Mouse (Mus musculus) MEL (cell line): ENCODE results near the gene Lrrn4cl. TPM values are rescaled to one million over a fixed set of nuclear protein-coding genes. Genes with fewer than 3 reads are reported as not detected.

Experiments
- DNase-seq: peaks from one replicate; pipeline ENCODE4 v3.0.0; 2011; ENCODE audit warnings: low read depth, low spot score
- H3K27ac ChIP-seq: 2 replicates; pipeline ENCODE4 v1.5.1; 2012; ENCODE audit warnings: low read depth, mild to moderate bottlenecking, control low read depth, low read length, moderate library complexity; ENCODE audit not compliant: control insufficient read depth
- H3K27me3 ChIP-seq, 2 experiments: fragments of 150-350 bp in 1 of 2; sonication (generic) in 1 of 2; 2 replicates each; pipeline ENCODE4 v1.6.1; 2012; ENCODE audit warnings: low read length in 2 of 2, mild to moderate bottlenecking in 2 of 2, improper control_type of control experiment in 1 of 2, moderate library complexity in 1 of 2; ENCODE audit not compliant: insufficient read depth in 2 of 2, control insufficient read depth in 1 of 2
- H3K36me3 ChIP-seq, 2 experiments: 2 replicates each; pipeline ENCODE4 v1.6.1; 2012 to 2014; ENCODE audit warnings: low read length in 2 of 2, improper control_type of control experiment in 1 of 2, inconsistent platforms in 1 of 2, mild to moderate bottlenecking in 1 of 2; ENCODE audit not compliant: insufficient read depth in 2 of 2, control insufficient read depth in 1 of 2
- H3K4me1 ChIP-seq, 2 experiments: fragments of 150-350 bp in 1 of 2; sonication (generic) in 1 of 2; 2 replicates each; pipeline ENCODE4 v1.6.1; 2012; ENCODE audit warnings: low read length in 2 of 2, improper control_type of control experiment in 1 of 2, mild to moderate bottlenecking in 1 of 2; ENCODE audit not compliant: insufficient read depth in 2 of 2, control insufficient read depth in 1 of 2
- H3K4me3 ChIP-seq, 2 experiments: fragments of 150-350 bp in 1 of 2; sonication (generic) in 1 of 2; 2 replicates each; pipeline ENCODE4 v1.5.1; 2012; ENCODE audit warnings: low read depth in 2 of 2, low read length in 2 of 2, mild to moderate bottlenecking in 2 of 2, moderate library complexity in 2 of 2, control low read depth in 1 of 2, improper control_type of control experiment in 1 of 2; ENCODE audit not compliant: control insufficient read depth in 1 of 2, insufficient read depth in 1 of 2
- H3K79me2 ChIP-seq: 2 replicates; pipeline ENCODE4 v1.6.1; 2012; ENCODE audit warnings: mild to moderate bottlenecking, low read length, moderate library complexity; ENCODE audit not compliant: control insufficient read depth, poor library complexity, insufficient read depth
- H3K9ac ChIP-seq: 2 replicates; pipeline ENCODE4 v1.6.1; 2012; ENCODE audit warnings: low read depth, mild to moderate bottlenecking, control low read depth, low read length, moderate library complexity; ENCODE audit not compliant: control insufficient read depth, poor library complexity, severe bottlenecking
- H3K9me3 ChIP-seq: fragments of 150-350 bp; sonication (generic); replicated peaks from 2 replicates; pipeline ENCODE4 v1.6.1; 2012; ENCODE audit warnings: mild to moderate bottlenecking, low read length, improper control_type of control experiment, moderate library complexity; ENCODE audit not compliant: insufficient read depth
- CHD1 ChIP-seq: IDR thresholded peaks from 2 replicates; pipeline ENCODE4 v1.6.1; 2012; ENCODE audit warnings: low read depth, mild to moderate bottlenecking, inconsistent platforms, low read length, improper control_type of control experiment
- CTCF ChIP-seq, 3 experiments: IDR thresholded peaks in 2 of 3; conservative IDR thresholded peaks in 1 of 3; 2 replicates each; pipeline ENCODE4 v1.5.1; 2011 to 2012; ENCODE audit warnings: low read length in 3 of 3, low read depth in 2 of 3, mild to moderate bottlenecking in 2 of 3, improper control_type of control experiment in 1 of 3, inconsistent platforms in 1 of 3, mixed read lengths in 1 of 3, moderate library complexity in 1 of 3; ENCODE audit not compliant: control insufficient read depth in 1 of 3, insufficient read depth in 1 of 3, poor library complexity in 1 of 3, severe bottlenecking in 1 of 3
- ELF1 ChIP-seq: IDR thresholded peaks from 2 replicates; pipeline ENCODE4 v1.6.1; 2014; ENCODE audit warnings: low read depth, mild to moderate bottlenecking, inconsistent platforms, low read length, improper control_type of control experiment, moderate library complexity
- ETS1 ChIP-seq: IDR thresholded peaks from 2 replicates; pipeline ENCODE4 v1.6.1; 2012; ENCODE audit warnings: low read depth, mild to moderate bottlenecking, inconsistent platforms, low read length, improper control_type of control experiment, moderate library complexity
- GATA1 ChIP-seq: IDR thresholded peaks from 2 replicates; pipeline ENCODE4 v1.6.1; 2011; ENCODE audit warnings: low read depth, low read length, improper control_type of control experiment
- KAT2A ChIP-seq: conservative IDR thresholded peaks from 2 replicates; pipeline ENCODE4 v1.6.1; 2012; ENCODE audit warnings: low read depth, low read length, improper control_type of control experiment, inconsistent platforms
- MAFK ChIP-seq: IDR thresholded peaks from 2 replicates; pipeline ENCODE4 v1.6.1; 2011; ENCODE audit warnings: low read depth, mild to moderate bottlenecking, low read length, improper control_type of control experiment, borderline replicate concordance
- MAX ChIP-seq: IDR thresholded peaks from 2 replicates; pipeline ENCODE4 v1.6.1; 2011; ENCODE audit warnings: low read length, improper control_type of control experiment
- MAZ ChIP-seq: IDR thresholded peaks from 2 replicates; pipeline ENCODE4 v1.6.1; 2012; ENCODE audit warnings: low read depth, mild to moderate bottlenecking, inconsistent platforms, low read length, improper control_type of control experiment
- MEF2A ChIP-seq: IDR thresholded peaks from 2 replicates; pipeline ENCODE4 v1.6.1; 2014; ENCODE audit warnings: low read depth, mild to moderate bottlenecking, inconsistent platforms, low read length, improper control_type of control experiment; ENCODE audit not compliant: poor library complexity, insufficient replicate concordance, severe bottlenecking; ENCODE audit errors: extremely low read depth
- MYB ChIP-seq: IDR thresholded peaks from 2 replicates; pipeline ENCODE4 v1.6.1; 2011; ENCODE audit warnings: mild to moderate bottlenecking, low read depth, low read length, improper control_type of control experiment
- MYC ChIP-seq: IDR thresholded peaks from 2 replicates; pipeline ENCODE4 v1.6.1; 2011; ENCODE audit warnings: low read depth, mild to moderate bottlenecking, low read length, improper control_type of control experiment, moderate library complexity
- POLR2AphosphoS2 ChIP-seq: IDR thresholded peaks from 2 replicates; pipeline ENCODE4 v1.6.1; 2011; ENCODE audit warnings: low read length, improper control_type of control experiment
- RAD21 ChIP-seq: IDR thresholded peaks from 2 replicates; pipeline ENCODE4 v1.6.1; 2011; ENCODE audit warnings: mild to moderate bottlenecking, low read depth, low read length, improper control_type of control experiment
- SIN3A ChIP-seq: IDR thresholded peaks from 2 replicates; pipeline ENCODE4 v1.6.1; 2012; ENCODE audit warnings: low read length, improper control_type of control experiment, inconsistent platforms
- TCF12 ChIP-seq: IDR thresholded peaks from 2 replicates; pipeline ENCODE4 v1.6.1; 2014; ENCODE audit warnings: low read depth, mild to moderate bottlenecking, inconsistent platforms, low read length, improper control_type of control experiment, moderate library complexity
- UBTF ChIP-seq: IDR thresholded peaks from 2 replicates; pipeline ENCODE4 v1.6.1; 2012; ENCODE audit warnings: low read depth, mild to moderate bottlenecking, inconsistent platforms, low read length, improper control_type of control experiment, moderate library complexity, borderline replicate concordance; ENCODE audit not compliant: insufficient read depth
- USF2 ChIP-seq, 2 experiments: IDR thresholded peaks; 2 replicates each; pipeline ENCODE4 v1.6.1; 2011 to 2012; ENCODE audit warnings: improper control_type of control experiment in 2 of 2, low read length in 2 of 2, borderline replicate concordance in 1 of 2, inconsistent platforms in 1 of 2, low read depth in 1 of 2, mild to moderate bottlenecking in 1 of 2; ENCODE audit not compliant: insufficient read depth in 1 of 2
- polyA plus RNA-seq, 2 experiments: library from polyadenylated mRNA; stranded (reverse) in 1 of 2; unstranded in 1 of 2; fragments of >175 nt in 1 of 2; fragments of >200 nt in 1 of 2; gene quantifications; 2 replicates each; pipeline versions ENCODE4 v1.2.1 to v1.2.4; 2012; ENCODE audit warnings: low replicate concordance in 2 of 2, low read depth in 1 of 2; ENCODE audit not compliant: insufficient read length in 2 of 2, insufficient read depth in 1 of 2, missing spikeins in 1 of 2
- total RNA-seq: library from RNA; depleted of rRNA; stranded (reverse); fragments of 300-350 nt; gene quantifications from 2 replicates; pipeline ENCODE4 v1.2.3, GENCODE M21; 2012

Lrrn4cl gene
- total and polyA plus RNA-seq, 3 experiments = 0.15 to 0.54 TPM; not detected in 1

- Histone ChIP-seq H3K36me3 (peaks cover 4 to 5% of the 10 kb centered on the region in 2 experiments), H3K4me3 (no peak overlapping the region), H3K27me3 (no peaks in the 10 kb centered on the region), H3K9me3 (no peaks in the 10 kb centered on the region), H3K4me1 (peaks cover 2 to 19% of the 10 kb centered on the region in 2 experiments; a peak in 2 of 4 replicates), H3K79me2 (no peaks in the 10 kb centered on the region; the same call in 1 of the 2 replicates), H3K27ac (no peak overlapping the region), H3K9ac (no peak overlapping the region)
- no peak for DNase-seq
- TF ChIP-seq KAT2A (no peak), MEF2A (no peak), MAZ (no peak), USF2 (IDR thresholded peaks at IDR 0.05; ENCODE audit: borderline replicate concordance in 1 of 2, insufficient read depth in 1 of 2, low read depth in 1 of 2, low read length in 2 of 2) (no peak), ETS1 (no peak), TCF12 (no peak), GATA1 (no peak), CTCF (IDR thresholded peaks at IDR 0.05 in 2 of 3, conservative IDR thresholded peaks at IDR 0.05 in 1 of 3; ENCODE audit: control insufficient read depth in 1 of 3, insufficient read depth in 1 of 3, low read depth in 2 of 3, low read length in 3 of 3, poor library complexity in 1 of 3, severe bottlenecking in 1 of 3) (no peak), MYC (no peak), POLR2AphosphoS2 (no peak), MYB (no peak), MAFK (no peak), MAX (no peak), CHD1 (no peak), ELF1 (no peak), SIN3A (no peak), RAD21 (no peak), UBTF (no peak)
Observed at GRCm38 (mm10) chr19:8803879-8804660, 46.5 kb upstream of the Lrrn4cl start.

GRCm38 (mm10) chr19:8806810-8807209 lies 43.8 kb upstream of the Lrrn4cl start:
- Histone ChIP-seq H3K27me3 (no peaks in the 10 kb centered on the region), H3K4me1 (peaks cover under 1 to 15% of the 10 kb centered on the region in 2 experiments; a peak in 2 of 4 replicates), H3K9me3 (no peaks in the 10 kb centered on the region), H3K79me2 (peaks cover 1% of the 10 kb centered on the region), H3K9ac (no peak overlapping the region), H3K36me3 (peaks cover 0 to 13% of the 10 kb centered on the region in 2 experiments; a peak in 2 of 4 replicates), H3K4me3 (no peak overlapping the region), H3K27ac (no peak overlapping the region)
- TF ChIP-seq MEF2A = no peak
- DNase-seq = no peak
